Mouse (Mus musculus): ENCODE data around the gene Parvb. TPM values are rescaled to one million over a fixed set of nuclear protein-coding genes. Genes with fewer than 3 reads are reported as not detected.

Gene Parvb
- total RNA-seq, 2 experiments from 2014 or later, result 48.4 to 63.3 TPM

GRCm38 (mm10) chr15:84305333-84305732 is 73.5 kb downstream of the Parvb start:
- no peak for TF ChIP-seq CTCF (IDR thresholded peaks at IDR 0.05)
- intact Hi-C loops (cut with DNase I), result no loop called here
- no peak for DNase-seq
- Histone ChIP-seq H3K27ac (no peak overlapping the region), H3K4me3 (no peak overlapping the region)

GRCm38 (mm10) chr15:84310271-84310670 is 78.4 kb downstream of the Parvb start:
- DNase-seq, result no peak
- TF ChIP-seq CTCF (IDR thresholded peaks at IDR 0.05), result no peak
- Histone ChIP-seq H3K4me3 (no peak overlapping the region), H3K27ac (no peak overlapping the region)
- intact Hi-C loops (cut with DNase I), result no loop called here

- H3K27ac ChIP-seq, result no peak overlapping the region
- no peak overlapping the region for H3K4me3 ChIP-seq
- intact Hi-C loops (cut with DNase I), result no loop called here
- TF ChIP-seq CTCF (IDR thresholded peaks at IDR 0.05), result no peak
- no peak for DNase-seq
These were observed 79.6 kb downstream of the Parvb start for GRCm38 (mm10) chr15:84311295-84312085.

GRCm38 (mm10) chr15:84312878-84313565 is 81.2 kb downstream of the Parvb start:
- peak; percentile 56 for DNase-seq
- H3K27ac ChIP-seq, result peak overlapping the region; percentile 24; the same call in 1 of the 2 replicates
- intact Hi-C loops (cut with DNase I), result no loop called here
- TF ChIP-seq CTCF (IDR thresholded peaks at IDR 0.05), result no peak
- no peak overlapping the region for H3K4me3 ChIP-seq

- no peak for DNase-seq
- Histone ChIP-seq H3K4me3 (no peak overlapping the region), H3K27ac (peak overlapping the region; percentile 24; the same call in 1 of the 2 replicates)
- no peak for TF ChIP-seq CTCF (IDR thresholded peaks at IDR 0.05)
- intact Hi-C loops (cut with DNase I), result no loop called here
These were observed 81.7 kb downstream of the Parvb start for GRCm38 (mm10) chr15:84313566-84313878.

GRCm38 (mm10) chr15:84314420-84315080 is 82.7 kb downstream of the Parvb start:
- no peak overlapping the region for H3K4me3 ChIP-seq
- no peak overlapping the region for H3K27ac ChIP-seq
- DNase-seq, result no peak
- intact Hi-C loops (cut with DNase I), result no loop called here
- no peak for TF ChIP-seq CTCF (IDR thresholded peaks at IDR 0.05)

- no peak for TF ChIP-seq CTCF (IDR thresholded peaks at IDR 0.05)
- Histone ChIP-seq H3K4me3 (no peak overlapping the region), H3K27ac (no peak overlapping the region)
- no peak for DNase-seq
- intact Hi-C loops (cut with DNase I), result no loop called here
These were observed 83.6 kb downstream of the Parvb start for GRCm38 (mm10) chr15:84315276-84316046.

GRCm38 (mm10) chr15:84319393-84319792 is 87.5 kb downstream of the Parvb start:
- intact Hi-C loops (cut with DNase I), result no loop called here
- TF ChIP-seq CTCF (IDR thresholded peaks at IDR 0.05), result no peak
- DNase-seq, result no peak
- Histone ChIP-seq H3K4me3 (no peak overlapping the region), H3K27ac (no peak overlapping the region)

- no peak overlapping the region for H3K4me3 ChIP-seq
- no peak for DNase-seq
- H3K27ac ChIP-seq, result no peak overlapping the region
- no peak for TF ChIP-seq CTCF (IDR thresholded peaks at IDR 0.05)
- intact Hi-C loops (cut with DNase I), result no loop called here
These were observed 89.8 kb downstream of the Parvb start for GRCm38 (mm10) chr15:84321544-84322174.

- Histone ChIP-seq H3K4me3 (peak within 1 kb of the TSS; percentile 16), H3K27ac (no peak within 1 kb of the TSS)
- intact Hi-C loops (cut with DNase I), result no loop called here
- no peak for TF ChIP-seq CTCF (IDR thresholded peaks at IDR 0.05)
- no peak for DNase-seq
These were observed 92.4 kb downstream of the Parvb start, which contains the start of gene Parvg for GRCm38 (mm10) chr15:84323966-84324869. Gene Parvg, plus strand, starts transcription at chr15:84324026.

- intact Hi-C loops (cut with DNase I), result no loop called here
- Histone ChIP-seq H3K27ac (no peak overlapping the region), H3K4me3 (peak overlapping the region; percentile 16)
These were observed 93.2 kb downstream of the Parvb start for GRCm38 (mm10) chr15:84324870-84325553.

More at GRCm38 (mm10) chr15:84324870-84325553, 93.2 kb downstream of the Parvb start:
- peak; percentile 47 for DNase-seq
- no peak for TF ChIP-seq CTCF (IDR thresholded peaks at IDR 0.05)
